Mouse (Mus musculus) heart, embryonic 12.5 days (tissue): ENCODE measurements around the gene Fmc1. TPM values are rescaled to one million over a fixed set of nuclear protein-coding genes. Genes with fewer than 3 reads are reported as not detected.

Source experiments
- ATAC-seq: fragments of 200-750 bp; cut with Nextera tagmentation; 2 replicates; pipeline ENCODE4 v1.8.0; 2017; ENCODE audit warnings: moderate TSS enrichment, moderate library complexity; ENCODE audit not compliant: insufficient number of reproducible peaks, low FRiP score
- H3K27ac ChIP-seq: fragments of 300-500 bp; sonication (generic); 2 replicates; pipeline ENCODE4 v1.5.1; 2016; ENCODE audit warnings: mild to moderate bottlenecking, moderate library complexity; ENCODE audit not compliant: poor library complexity, severe bottlenecking
- H3K27me3 ChIP-seq: fragments of 300-500 bp; sonication (generic); replicated peaks from 2 replicates; pipeline ENCODE4 v1.6.1; 2016; ENCODE audit warnings: mild to moderate bottlenecking, moderate library complexity
- H3K36me3 ChIP-seq: fragments of 300-500 bp; sonication (generic); 2 replicates; pipeline ENCODE4 v1.6.1; 2016; ENCODE audit warnings: mild to moderate bottlenecking, moderate library complexity
- H3K4me1 ChIP-seq: fragments of 300-500 bp; sonication (generic); replicated peaks from 2 replicates; pipeline ENCODE4 v1.6.1; 2016; ENCODE audit warnings: mild to moderate bottlenecking
- H3K4me2 ChIP-seq: fragments of 300-500 bp; sonication (generic); 2 replicates; pipeline ENCODE4 v1.6.1; 2016; ENCODE audit warnings: mild to moderate bottlenecking, moderate library complexity
- H3K4me3 ChIP-seq: fragments of 300-500 bp; sonication (generic); 2 replicates; pipeline ENCODE4 v1.5.1; 2016; ENCODE audit warnings: mild to moderate bottlenecking
- H3K9ac ChIP-seq: fragments of 300-500 bp; sonication (generic); 2 replicates; pipeline ENCODE4 v1.6.1; 2016; ENCODE audit warnings: mild to moderate bottlenecking, moderate library complexity
- H3K9me3 ChIP-seq: fragments of 300-500 bp; sonication (generic); replicated peaks from 2 replicates; pipeline ENCODE4 v1.6.1; 2016; ENCODE audit warnings: mild to moderate bottlenecking, moderate library complexity
- WGBS: fragments of 180-500 bp; shearing (Covaris S2); methylation state at CpG from one replicate; pipeline ENCODE4 v1.1.7; 2016; 5-methylcytosine and 5-hydroxymethylcytosine counted together
- polyA plus RNA-seq: library from polyadenylated mRNA; unstranded; fragments of >200 nt; fragmentation: Nextera tagmentation; extraction: Ambion mirVana; gene quantifications from 2 replicates; pipeline ENCODE4 v1.2.1, GENCODE M21; 2016

Fmc1 gene
- polyA plus RNA-seq = 202 and 217 TPM in 2 replicates

GRCm38 (mm10) chr6:38533428-38534405 lies at the start of gene Fmc1:
TSS of gene Fmc1 (plus strand) at chr6:38533502.
- H3K4me3 ChIP-seq = peak within 1 kb of the TSS; percentile 88

DNA sequence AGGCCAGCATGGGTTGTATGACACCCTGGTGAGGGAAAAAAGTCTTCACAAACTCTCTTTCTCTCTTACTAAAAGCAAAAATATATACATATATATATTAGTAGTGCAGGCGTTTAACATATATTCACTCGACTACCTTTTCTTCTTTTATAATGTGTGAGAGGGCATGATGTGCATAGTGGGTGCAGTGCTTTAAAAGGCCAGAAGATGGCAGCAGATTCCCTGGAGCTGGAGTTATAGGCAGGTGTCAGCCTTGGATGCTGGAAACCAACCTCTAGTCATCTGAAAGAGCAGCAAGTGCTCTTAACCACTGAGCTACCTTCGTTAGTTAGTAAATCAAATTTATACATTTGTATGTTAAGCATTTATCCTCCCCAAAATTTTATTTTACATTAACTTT lies 40.8 kb upstream of the Fmc1 start:
- Histone ChIP-seq H3K4me1 (no peaks in the 10 kb centered on the region), H3K27me3 (no peaks in the 10 kb centered on the region), H3K4me2 (no peak overlapping the region), H3K36me3 (peaks cover 52% of the 10 kb centered on the region), H3K9ac (no peak overlapping the region), H3K4me3 (no peak overlapping the region), H3K9me3 (no peaks in the 10 kb centered on the region), H3K27ac (no peak overlapping the region)
- 86% methylated on average over 3 of the region's 3 CpGs for WGBS
- no peak for ATAC-seq

More at GRCm38 (mm10) chr6:38533428-38534405, at the start of gene Fmc1:
- Histone ChIP-seq H3K27me3 (no peaks in the 10 kb centered on the region), H3K27ac (peak within 1 kb of the TSS; percentile 98), H3K9me3 (no peaks in the 10 kb centered on the region), H3K9ac (peak within 1 kb of the TSS; percentile 96), H3K4me1 (peaks cover 9% of the 10 kb centered on the region), H3K36me3 (no peaks in the 10 kb centered on the region), H3K4me2 (peak within 1 kb of the TSS; percentile 83)
- WGBS = 5% methylated on average over 41 of the region's 41 CpGs
- ATAC-seq = peak; percentile 87

DNA sequence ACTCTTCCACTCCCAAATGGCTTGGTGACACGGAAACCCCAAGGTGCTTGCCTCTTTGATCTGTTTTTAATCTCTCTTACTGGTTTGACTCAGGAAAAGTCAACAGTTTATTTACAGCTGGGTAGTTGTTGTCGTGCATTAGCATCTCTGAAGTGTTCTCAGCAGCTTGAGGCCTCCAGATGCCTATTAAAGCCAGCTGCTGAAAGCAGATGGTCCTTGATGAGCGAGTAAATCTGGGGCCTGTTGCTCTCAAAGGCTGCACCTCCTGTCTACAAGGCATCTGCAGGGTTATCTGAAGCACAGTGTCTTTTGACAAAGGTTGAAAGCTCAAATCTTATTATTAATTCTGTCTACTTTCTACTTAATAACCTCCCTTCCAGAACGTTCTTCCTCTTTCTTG lies 37.7 kb upstream of the Fmc1 start:
- H3K4me1 ChIP-seq = no peaks in the 10 kb centered on the region
- H3K9ac ChIP-seq = no peak overlapping the region
- H3K4me3 ChIP-seq = no peak overlapping the region
- ATAC-seq = no peak
- no peak overlapping the region for H3K4me2 ChIP-seq
- H3K9me3 ChIP-seq = no peaks in the 10 kb centered on the region
- WGBS = 50% methylated on average over 4 of the region's 4 CpGs
- no peaks in the 10 kb centered on the region for H3K27me3 ChIP-seq
- H3K27ac ChIP-seq = no peak overlapping the region
- peaks cover 60% of the 10 kb centered on the region for H3K36me3 ChIP-seq

DNA sequence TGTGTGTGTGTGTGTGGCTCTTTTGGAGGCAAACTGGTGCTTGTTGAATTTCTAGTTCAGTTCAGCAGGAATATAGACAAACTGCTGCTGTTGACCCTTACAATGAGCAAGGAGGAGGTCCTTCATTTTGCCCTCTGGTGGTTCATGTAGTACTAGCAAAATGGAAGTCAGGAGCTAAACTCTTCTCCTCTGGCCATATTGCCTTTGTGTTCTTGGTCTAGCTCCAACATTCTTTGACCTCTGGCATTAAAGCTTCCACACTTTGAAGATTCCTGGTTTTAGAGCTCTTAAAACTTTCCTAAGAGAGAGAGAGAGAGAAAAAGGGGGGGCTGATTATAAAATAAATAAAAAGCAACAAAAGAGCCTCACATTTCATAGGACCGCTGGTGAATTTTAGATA lies 21.2 kb upstream of the Fmc1 start:
- no peak overlapping the region for H3K4me3 ChIP-seq
- H3K4me2 ChIP-seq = no peak overlapping the region
- H3K9me3 ChIP-seq = no peaks in the 10 kb centered on the region
- no peak for ATAC-seq
- H3K27me3 ChIP-seq = no peaks in the 10 kb centered on the region
- H3K27ac ChIP-seq = no peak overlapping the region
- no peak overlapping the region for H3K9ac ChIP-seq
- 98% methylated on average over 1 of the region's 1 CpGs for WGBS
- no peaks in the 10 kb centered on the region; the same call in 1 of the 2 replicates for H3K36me3 ChIP-seq
- no peaks in the 10 kb centered on the region for H3K4me1 ChIP-seq

- no peak overlapping the region for H3K4me2 ChIP-seq
- no peak overlapping the region for H3K4me3 ChIP-seq
- H3K9ac ChIP-seq = no peak overlapping the region
- no peaks in the 10 kb centered on the region for H3K27me3 ChIP-seq
- H3K27ac ChIP-seq = no peak overlapping the region
- H3K4me1 ChIP-seq = no peaks in the 10 kb centered on the region
- no peaks in the 10 kb centered on the region for H3K9me3 ChIP-seq
- H3K36me3 ChIP-seq = no peaks in the 10 kb centered on the region; the same call in 1 of the 2 replicates
- ATAC-seq = no peak
Measured at GRCm38 (mm10) chr6:38512830-38513229, 20.5 kb upstream of the Fmc1 start.

GRCm38 (mm10) chr6:38515201-38515600 lies 18.1 kb upstream of the Fmc1 start:
- Histone ChIP-seq H3K4me2 (no peak overlapping the region), H3K9me3 (no peaks in the 10 kb centered on the region), H3K9ac (no peak overlapping the region), H3K27me3 (no peaks in the 10 kb centered on the region), H3K4me1 (no peaks in the 10 kb centered on the region), H3K4me3 (no peak overlapping the region), H3K27ac (no peak overlapping the region), H3K36me3 (no peaks in the 10 kb centered on the region)
- 84% methylated on average over 4 of the region's 4 CpGs for WGBS
- ATAC-seq = no peak

DNA sequence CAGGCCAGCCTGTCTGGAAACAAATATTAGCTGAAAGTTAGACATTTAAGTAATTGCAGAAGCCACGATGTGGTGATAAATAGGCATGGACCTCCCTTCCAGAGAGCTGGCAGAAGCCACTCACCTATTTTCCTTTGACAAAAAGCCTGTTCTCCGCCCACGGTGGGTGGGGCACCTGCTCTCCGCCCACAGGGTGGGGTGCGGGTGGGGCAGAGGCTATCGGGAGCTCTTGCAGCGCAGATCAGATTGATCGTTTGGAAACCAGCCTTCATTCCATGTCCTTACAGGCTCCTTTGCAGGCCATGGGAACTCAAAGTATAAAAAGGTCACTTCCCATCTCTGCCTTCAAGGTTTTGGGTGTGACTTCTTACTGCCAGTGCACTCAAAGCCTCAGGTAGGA lies 9.5 kb upstream of the Fmc1 start:
- H3K4me2 ChIP-seq = peak overlapping the region; percentile 13; the same call in 1 of the 2 replicates
- no peak for ATAC-seq
- H3K4me3 ChIP-seq = no peak overlapping the region
- H3K36me3 ChIP-seq = peaks cover 3% of the 10 kb centered on the region; the same call in 1 of the 2 replicates
- H3K27me3 ChIP-seq = no peaks in the 10 kb centered on the region
- H3K27ac ChIP-seq = no peak overlapping the region
- WGBS = 17% methylated on average over 8 of the region's 8 CpGs
- H3K4me1 ChIP-seq = 0 out of 2 replicates have a peak, but pooled peaks cover 9% of the 10 kb centered on the region
- no peaks in the 10 kb centered on the region for H3K9me3 ChIP-seq
- H3K9ac ChIP-seq = no peak overlapping the region

DNA sequence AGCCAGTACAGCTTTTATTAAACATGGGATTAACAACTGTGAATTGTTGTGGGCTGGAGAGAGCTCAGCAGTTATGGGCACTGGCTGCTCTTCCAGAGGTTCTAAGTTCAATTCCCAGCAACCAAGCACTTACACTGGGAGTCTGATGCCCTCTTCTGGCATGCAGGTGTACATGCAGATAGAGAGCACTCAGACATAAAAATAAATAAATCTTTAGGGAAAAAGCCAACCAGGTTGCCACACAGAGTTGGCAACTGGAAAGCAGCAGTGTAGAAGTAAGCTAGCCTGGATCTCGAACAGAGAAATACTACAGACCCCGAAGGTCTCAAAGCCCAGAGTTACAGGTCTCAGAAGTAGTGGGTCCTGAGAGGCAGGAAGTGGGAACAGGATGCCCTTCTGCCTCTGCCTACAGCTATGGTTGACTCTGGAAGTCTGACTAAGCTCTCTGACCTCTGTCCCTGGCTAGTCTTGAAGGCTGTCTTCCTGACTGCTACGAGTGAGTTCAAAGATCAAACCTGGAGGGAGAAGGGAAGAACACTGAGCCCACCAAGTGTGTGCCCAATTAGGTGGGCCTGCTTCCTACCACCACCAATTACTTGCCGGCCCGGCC lies 2.0 kb upstream of the Fmc1 start:
- no peaks in the 10 kb centered on the region for H3K36me3 ChIP-seq
- 48% methylated on average over 5 of the region's 5 CpGs for WGBS
- H3K4me2 ChIP-seq = no peak overlapping the region
- H3K27me3 ChIP-seq = no peaks in the 10 kb centered on the region
- H3K4me1 ChIP-seq = peaks cover 9% of the 10 kb centered on the region
- no peak for ATAC-seq
- H3K9ac ChIP-seq = no peak overlapping the region
- H3K27ac ChIP-seq = no peak overlapping the region
- H3K4me3 ChIP-seq = no peak overlapping the region
- no peaks in the 10 kb centered on the region for H3K9me3 ChIP-seq

- Histone ChIP-seq H3K27me3 (no peaks in the 10 kb centered on the region), H3K4me3 (peak overlapping the region; percentile 88), H3K36me3 (no peaks in the 10 kb centered on the region), H3K9me3 (no peaks in the 10 kb centered on the region), H3K9ac (peak overlapping the region; percentile 66), H3K4me2 (peak overlapping the region; percentile 83), H3K4me1 (peaks cover 9% of the 10 kb centered on the region), H3K27ac (peak overlapping the region; percentile 96)
- ATAC-seq = peak; percentile 37
- 9% methylated on average over 25 of the region's 25 CpGs for WGBS
Measured at GRCm38 (mm10) chr6:38532500-38533420, 542 bp upstream of the Fmc1 start.

DNA sequence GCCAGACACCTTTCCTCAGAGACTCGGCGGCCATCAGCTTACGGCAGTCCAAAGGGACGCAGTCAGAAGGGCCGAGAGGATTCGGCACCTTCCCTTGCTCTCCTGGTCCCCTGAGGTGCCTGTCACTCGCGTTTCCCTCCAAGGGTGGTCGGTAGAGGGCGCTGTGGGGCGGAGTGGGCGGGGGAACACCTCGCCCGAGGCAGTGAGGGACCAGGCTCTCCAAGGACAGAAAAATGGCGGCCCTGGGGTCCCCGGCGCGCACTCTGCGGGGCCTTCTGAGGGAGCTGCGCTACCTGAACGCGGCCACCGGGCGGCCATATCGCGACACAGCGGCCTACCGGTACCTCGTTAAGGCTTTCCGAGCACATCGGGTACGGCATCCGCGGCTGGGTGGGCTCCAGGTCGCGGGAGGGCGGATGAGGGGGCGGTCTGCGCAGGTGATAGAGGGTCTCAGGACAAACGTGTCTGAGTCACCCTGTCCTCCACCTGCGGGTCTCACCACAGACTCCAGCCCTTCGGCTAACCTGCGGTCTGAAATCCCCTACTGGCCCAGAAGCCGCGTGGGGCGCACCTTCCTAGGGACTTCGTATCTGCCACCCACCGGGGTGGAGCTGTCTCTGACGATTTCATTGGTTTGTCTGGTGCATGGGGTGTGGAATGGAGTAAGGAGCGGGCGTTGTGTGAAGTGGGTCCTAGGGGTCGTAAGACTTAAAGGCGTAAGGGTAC lies 1.5 kb downstream of the Fmc1 start:
- Histone ChIP-seq H3K9ac (peak overlapping the region; percentile 96), H3K9me3 (no peaks in the 10 kb centered on the region), H3K4me3 (peak overlapping the region; percentile 88), H3K27me3 (no peaks in the 10 kb centered on the region), H3K4me1 (peaks cover 9% of the 10 kb centered on the region), H3K36me3 (peaks cover 9% of the 10 kb centered on the region), H3K4me2 (peak overlapping the region; percentile 83), H3K27ac (peak overlapping the region; percentile 98)
- peak; percentile 86 for ATAC-seq
- WGBS = 0% methylated on average over 53 of the region's 53 CpGs
